Mouse (Mus musculus): Measurements from ENCODE around the gene Grik1. TPM values are rescaled to one million over a fixed set of nuclear protein-coding genes. Genes with fewer than 3 reads are reported as not detected.

Grik1 gene
- polyA plus RNA-seq, 1 experiment from 2014 or later: 0.84 TPM

GRCm38 (mm10) chr16:88048121-88048520 is 241.9 kb downstream of the Grik1 start:
- Histone ChIP-seq H3K9ac (ENCODE audit: low read length) (no peak overlapping the region), H3K4me3 (ENCODE audit: low read depth, low read length) (no peak overlapping the region), H3K9me3 (ENCODE audit: control insufficient read depth, low read length) (no peaks in the 10 kb centered on the region), H3K4me2 (ENCODE audit: low read depth, severe bottlenecking) (no peak overlapping the region), H3K27ac (replicated peaks; ENCODE audit: low read depth, low read length) (no peak overlapping the region), H3K27me3 (ENCODE audit: control insufficient read depth, insufficient read depth, low read length) (no peaks in the 10 kb centered on the region), H3K36me3 (ENCODE audit: control insufficient read depth, insufficient read depth, low read length) (no peaks in the 10 kb centered on the region), H3K4me1 (ENCODE audit: control insufficient read depth, insufficient read depth, low read length) (no peaks in the 10 kb centered on the region)
- no peak for ATAC-seq (ENCODE audit: insufficient number of reproducible peaks, low FRiP score, low TSS enrichment, low read depth)
- 73% methylated on average over 10 of the region's 10 CpGs for WGBS
- DNase-seq (ENCODE audit: low spot score): no peak

GRCm38 (mm10) chr16:88044321-88044720 is 245.7 kb downstream of the Grik1 start:
- Histone ChIP-seq H3K9me3 (ENCODE audit: control insufficient read depth, low read length) (no peaks in the 10 kb centered on the region), H3K27ac (replicated peaks; ENCODE audit: low read depth, low read length) (no peak overlapping the region), H3K4me3 (ENCODE audit: low read depth, low read length) (no peak overlapping the region), H3K9ac (ENCODE audit: low read length) (no peak overlapping the region), H3K4me1 (ENCODE audit: control insufficient read depth, insufficient read depth, low read length) (no peaks in the 10 kb centered on the region), H3K4me2 (ENCODE audit: low read depth, severe bottlenecking) (no peak overlapping the region), H3K27me3 (ENCODE audit: control insufficient read depth, insufficient read depth, low read length) (no peaks in the 10 kb centered on the region), H3K36me3 (ENCODE audit: control insufficient read depth, insufficient read depth, low read length) (no peaks in the 10 kb centered on the region)
- ATAC-seq (ENCODE audit: insufficient number of reproducible peaks, low FRiP score, low TSS enrichment, low read depth) (no peak), DNase-seq (ENCODE audit: low spot score) (no peak)
- over 99% methylated on average over 4 of the region's 4 CpGs for WGBS

- ATAC-seq (ENCODE audit: insufficient number of reproducible peaks, low FRiP score, low TSS enrichment, low read depth): no peak
Observed at GRCm38 (mm10) chr16:88042458-88042857, 247.6 kb downstream of the Grik1 start.

GRCm38 (mm10) chr16:88038503-88039091 is 251.5 kb downstream of the Grik1 start:
- no peak overlapping the region for H3K4me2 ChIP-seq (ENCODE audit: low read depth, severe bottlenecking)
- H3K4me1 ChIP-seq (ENCODE audit: control insufficient read depth, insufficient read depth, low read length): no peaks in the 10 kb centered on the region
- no peak for ATAC-seq (ENCODE audit: insufficient number of reproducible peaks, low FRiP score, low TSS enrichment, low read depth)
- H3K36me3 ChIP-seq (ENCODE audit: control insufficient read depth, insufficient read depth, low read length): no peaks in the 10 kb centered on the region
- no peak overlapping the region for H3K4me3 ChIP-seq (ENCODE audit: low read depth, low read length)
- no peak overlapping the region for H3K27ac ChIP-seq (replicated peaks; ENCODE audit: low read depth, low read length)
- WGBS: 56% methylated on average over 11 of the region's 11 CpGs
- H3K27me3 ChIP-seq (ENCODE audit: control insufficient read depth, insufficient read depth, low read length): no peaks in the 10 kb centered on the region
- DNase-seq (ENCODE audit: low spot score): no peak
- no peaks in the 10 kb centered on the region for H3K9me3 ChIP-seq (ENCODE audit: control insufficient read depth, low read length)
- no peak overlapping the region for H3K9ac ChIP-seq (ENCODE audit: low read length)

More at GRCm38 (mm10) chr16:88042458-88042857, 247.6 kb downstream of the Grik1 start:
- no peak overlapping the region for H3K4me3 ChIP-seq (ENCODE audit: low read depth, low read length)
- no peaks in the 10 kb centered on the region for H3K9me3 ChIP-seq (ENCODE audit: control insufficient read depth, low read length)
- no peaks in the 10 kb centered on the region for H3K4me1 ChIP-seq (ENCODE audit: control insufficient read depth, insufficient read depth, low read length)
- no peak overlapping the region for H3K4me2 ChIP-seq (ENCODE audit: low read depth, severe bottlenecking)
- no peaks in the 10 kb centered on the region for H3K27me3 ChIP-seq (ENCODE audit: control insufficient read depth, insufficient read depth, low read length)
- 47% methylated on average over 6 of the region's 6 CpGs for WGBS
- H3K27ac ChIP-seq (replicated peaks; ENCODE audit: low read depth, low read length): no peak overlapping the region
- H3K36me3 ChIP-seq (ENCODE audit: control insufficient read depth, insufficient read depth, low read length): no peaks in the 10 kb centered on the region
- no peak overlapping the region for H3K9ac ChIP-seq (ENCODE audit: low read length)
- DNase-seq (ENCODE audit: low spot score): no peak

GRCm38 (mm10) chr16:87988805-87989204 is 301.3 kb downstream of the Grik1 start:
- no peaks in the 10 kb centered on the region for H3K36me3 ChIP-seq (ENCODE audit: control insufficient read depth, insufficient read depth, low read length)
- no peaks in the 10 kb centered on the region for H3K4me1 ChIP-seq (ENCODE audit: control insufficient read depth, insufficient read depth, low read length)
- no peaks in the 10 kb centered on the region for H3K9me3 ChIP-seq (ENCODE audit: control insufficient read depth, low read length)
- WGBS: 81% methylated on average over 2 of the region's 2 CpGs
- no peak for DNase-seq (ENCODE audit: low spot score)
- ATAC-seq (ENCODE audit: insufficient number of reproducible peaks, low FRiP score, low TSS enrichment, low read depth): no peak
- H3K27ac ChIP-seq (replicated peaks; ENCODE audit: low read depth, low read length): no peak overlapping the region
- H3K9ac ChIP-seq (ENCODE audit: low read length): no peak overlapping the region
- H3K4me2 ChIP-seq (ENCODE audit: low read depth, severe bottlenecking): no peak overlapping the region
- no peak overlapping the region for H3K4me3 ChIP-seq (ENCODE audit: low read depth, low read length)
- H3K27me3 ChIP-seq (ENCODE audit: control insufficient read depth, insufficient read depth, low read length): no peaks in the 10 kb centered on the region

GRCm38 (mm10) chr16:87984201-87984870 is 305.7 kb downstream of the Grik1 start:
- Histone ChIP-seq H3K9ac (ENCODE audit: low read length) (no peak overlapping the region), H3K27ac (replicated peaks; ENCODE audit: low read depth, low read length) (no peak overlapping the region), H3K36me3 (ENCODE audit: control insufficient read depth, insufficient read depth, low read length) (no peaks in the 10 kb centered on the region), H3K9me3 (ENCODE audit: control insufficient read depth, low read length) (no peaks in the 10 kb centered on the region), H3K4me2 (ENCODE audit: low read depth, severe bottlenecking) (no peak overlapping the region), H3K4me3 (ENCODE audit: low read depth, low read length) (no peak overlapping the region), H3K27me3 (ENCODE audit: control insufficient read depth, insufficient read depth, low read length) (no peaks in the 10 kb centered on the region), H3K4me1 (ENCODE audit: control insufficient read depth, insufficient read depth, low read length) (no peaks in the 10 kb centered on the region)
- ATAC-seq (ENCODE audit: insufficient number of reproducible peaks, low FRiP score, low TSS enrichment, low read depth) (no peak), DNase-seq (ENCODE audit: low spot score) (no peak)

GRCm38 (mm10) chr16:87974076-87974443 is 316.0 kb downstream of the Grik1 start:
- H3K4me3 ChIP-seq (ENCODE audit: low read depth, low read length): no peak overlapping the region
- no peaks in the 10 kb centered on the region for H3K9me3 ChIP-seq (ENCODE audit: control insufficient read depth, low read length)
- no peak overlapping the region for H3K27ac ChIP-seq (replicated peaks; ENCODE audit: low read depth, low read length)
- H3K36me3 ChIP-seq (ENCODE audit: control insufficient read depth, insufficient read depth, low read length): no peaks in the 10 kb centered on the region
- no peaks in the 10 kb centered on the region for H3K4me1 ChIP-seq (ENCODE audit: control insufficient read depth, insufficient read depth, low read length)
- DNase-seq (ENCODE audit: low spot score) (no peak), ATAC-seq (ENCODE audit: insufficient number of reproducible peaks, low FRiP score, low TSS enrichment, low read depth) (no peak)
- no peak overlapping the region for H3K9ac ChIP-seq (ENCODE audit: low read length)
- H3K4me2 ChIP-seq (ENCODE audit: low read depth, severe bottlenecking): no peak overlapping the region
- WGBS: 69% methylated on average over 3 of the region's 3 CpGs
- no peaks in the 10 kb centered on the region for H3K27me3 ChIP-seq (ENCODE audit: control insufficient read depth, insufficient read depth, low read length)

GRCm38 (mm10) chr16:87973394-87974075 is 316.5 kb downstream of the Grik1 start:
- H3K27me3 ChIP-seq (ENCODE audit: control insufficient read depth, insufficient read depth, low read length): no peaks in the 10 kb centered on the region
- H3K4me3 ChIP-seq (ENCODE audit: low read depth, low read length): no peak overlapping the region
- no peak for ATAC-seq (ENCODE audit: insufficient number of reproducible peaks, low FRiP score, low TSS enrichment, low read depth)
- no peak for DNase-seq (ENCODE audit: low spot score)
- H3K4me2 ChIP-seq (ENCODE audit: low read depth, severe bottlenecking): no peak overlapping the region
- H3K9me3 ChIP-seq (ENCODE audit: control insufficient read depth, low read length): no peaks in the 10 kb centered on the region
- H3K27ac ChIP-seq (replicated peaks; ENCODE audit: low read depth, low read length): no peak overlapping the region
- no peak overlapping the region for H3K9ac ChIP-seq (ENCODE audit: low read length)
- no peaks in the 10 kb centered on the region for H3K36me3 ChIP-seq (ENCODE audit: control insufficient read depth, insufficient read depth, low read length)
- WGBS: 81% methylated on average over 2 of the region's 2 CpGs
- H3K4me1 ChIP-seq (ENCODE audit: control insufficient read depth, insufficient read depth, low read length): no peaks in the 10 kb centered on the region

Data from limb, embryonic 11.5 days (tissue).